Mouse (Mus musculus): Measurements from ENCODE around the gene Grip1. TPM values are rescaled to one million over a fixed set of nuclear protein-coding genes. Genes with fewer than 3 reads are reported as not detected.

Gene Grip1
- polyA plus RNA-seq, 1 experiment from 2014 or later: 0.55 TPM

DNA sequence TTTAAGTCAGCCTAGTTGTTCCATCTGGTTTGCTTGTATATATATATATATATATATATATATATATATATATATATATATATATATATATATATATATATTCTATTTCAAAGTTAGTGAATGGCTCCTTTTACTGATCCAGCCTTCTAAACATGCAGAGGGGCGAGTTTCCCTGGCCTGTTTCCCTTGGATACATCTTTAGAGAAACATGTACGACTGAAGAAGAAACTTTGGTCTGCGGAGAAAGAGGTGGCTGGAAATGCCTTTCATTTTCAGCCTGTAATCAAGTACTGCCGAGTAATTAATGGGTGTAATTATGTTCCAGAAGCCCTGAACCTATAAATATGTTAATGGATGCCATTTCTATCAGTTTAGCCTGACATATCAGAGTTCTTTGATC, 366.8 kb downstream of the Grip1 start:
- no peak overlapping the region for H3K4me3 ChIP-seq (ENCODE audit: low read depth, low read length)
- H3K36me3 ChIP-seq (ENCODE audit: control insufficient read depth, insufficient read depth): no peaks in the 10 kb centered on the region
- H3K27ac ChIP-seq (ENCODE audit: low read length): no peak overlapping the region
- no peak overlapping the region for H3K4me2 ChIP-seq (ENCODE audit: low read depth, low read length)
- no peaks in the 10 kb centered on the region for H3K9me3 ChIP-seq (replicated peaks; ENCODE audit: control insufficient read depth, low read length)
- no peak for ATAC-seq (ENCODE audit: low read depth)
- H3K27me3 ChIP-seq (ENCODE audit: control insufficient read depth, insufficient read depth, low read depth, low read length): no peaks in the 10 kb centered on the region
- H3K9ac ChIP-seq (ENCODE audit: low read depth, low read length): no peak overlapping the region
- H3K4me1 ChIP-seq (ENCODE audit: control insufficient read depth, low read depth, low read length): no peaks in the 10 kb centered on the region
- 53% methylated on average over 4 of the region's 4 CpGs for WGBS (ENCODE audit: insufficient replicate concordance)

DNA sequence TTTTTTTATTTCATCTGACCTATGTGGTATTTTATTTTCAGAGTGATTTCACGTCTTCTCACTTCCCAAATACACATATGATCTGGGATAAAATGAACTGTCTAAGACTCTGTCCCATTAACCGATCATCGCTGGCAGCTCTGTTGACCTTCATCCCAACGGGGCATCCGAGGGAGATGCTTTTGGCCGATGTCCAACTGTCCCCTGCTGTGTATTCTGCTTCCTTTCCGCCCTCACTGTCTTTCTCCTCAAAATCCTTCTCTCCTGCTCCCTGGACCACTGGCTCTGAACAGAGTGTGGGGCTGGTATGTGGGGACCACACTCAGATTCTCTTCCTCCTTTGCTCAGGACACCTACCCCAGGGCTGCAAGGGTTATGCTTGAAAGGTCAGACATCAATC, 370.1 kb downstream of the Grip1 start:
- WGBS (ENCODE audit: insufficient replicate concordance): 61% methylated on average over 7 of the region's 7 CpGs

DNA sequence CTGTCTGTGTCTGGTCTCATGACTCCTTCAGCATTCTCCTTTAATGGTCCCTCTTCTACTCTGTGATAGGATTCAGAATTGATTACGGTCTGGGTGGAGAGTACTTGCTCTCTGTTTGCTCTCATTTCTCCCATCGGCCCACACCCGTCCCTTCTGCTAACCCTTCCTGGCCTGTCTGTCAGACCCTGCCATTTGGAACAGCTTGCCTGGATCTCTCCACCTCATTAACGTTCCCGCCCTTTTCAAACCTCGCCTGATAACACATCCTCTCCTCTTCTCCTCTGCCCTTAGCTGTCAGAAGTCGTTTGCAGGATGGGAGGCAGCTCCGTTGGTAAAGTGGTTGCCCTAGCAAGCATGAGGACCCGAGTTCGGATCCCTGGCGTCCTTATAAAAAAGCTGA, 370.9 kb downstream of the Grip1 start:
- Histone ChIP-seq H3K9me3 (replicated peaks; ENCODE audit: control insufficient read depth, low read length) (no peaks in the 10 kb centered on the region), H3K4me2 (ENCODE audit: low read depth, low read length) (no peak overlapping the region), H3K27ac (ENCODE audit: low read length) (no peak overlapping the region), H3K4me1 (ENCODE audit: control insufficient read depth, low read depth, low read length) (no peaks in the 10 kb centered on the region), H3K4me3 (ENCODE audit: low read depth, low read length) (no peak overlapping the region), H3K36me3 (ENCODE audit: control insufficient read depth, insufficient read depth) (no peaks in the 10 kb centered on the region), H3K27me3 (ENCODE audit: control insufficient read depth, insufficient read depth, low read depth, low read length) (no peaks in the 10 kb centered on the region), H3K9ac (ENCODE audit: low read depth, low read length) (no peak overlapping the region)
- ATAC-seq (ENCODE audit: low read depth): no peak
- 48% methylated on average over 11 of the region's 11 CpGs for WGBS (ENCODE audit: insufficient replicate concordance)

More for the DNA sequence above, 370.1 kb downstream of the Grip1 start:
- no peak overlapping the region for H3K27ac ChIP-seq (ENCODE audit: low read length)
- H3K4me1 ChIP-seq (ENCODE audit: control insufficient read depth, low read depth, low read length): no peaks in the 10 kb centered on the region
- no peak overlapping the region for H3K4me3 ChIP-seq (ENCODE audit: low read depth, low read length)
- no peak for ATAC-seq (ENCODE audit: low read depth)
- no peak overlapping the region for H3K4me2 ChIP-seq (ENCODE audit: low read depth, low read length)
- no peak overlapping the region for H3K9ac ChIP-seq (ENCODE audit: low read depth, low read length)
- no peaks in the 10 kb centered on the region for H3K36me3 ChIP-seq (ENCODE audit: control insufficient read depth, insufficient read depth)
- H3K9me3 ChIP-seq (replicated peaks; ENCODE audit: control insufficient read depth, low read length): no peaks in the 10 kb centered on the region
- no peaks in the 10 kb centered on the region for H3K27me3 ChIP-seq (ENCODE audit: control insufficient read depth, insufficient read depth, low read depth, low read length)

DNA sequence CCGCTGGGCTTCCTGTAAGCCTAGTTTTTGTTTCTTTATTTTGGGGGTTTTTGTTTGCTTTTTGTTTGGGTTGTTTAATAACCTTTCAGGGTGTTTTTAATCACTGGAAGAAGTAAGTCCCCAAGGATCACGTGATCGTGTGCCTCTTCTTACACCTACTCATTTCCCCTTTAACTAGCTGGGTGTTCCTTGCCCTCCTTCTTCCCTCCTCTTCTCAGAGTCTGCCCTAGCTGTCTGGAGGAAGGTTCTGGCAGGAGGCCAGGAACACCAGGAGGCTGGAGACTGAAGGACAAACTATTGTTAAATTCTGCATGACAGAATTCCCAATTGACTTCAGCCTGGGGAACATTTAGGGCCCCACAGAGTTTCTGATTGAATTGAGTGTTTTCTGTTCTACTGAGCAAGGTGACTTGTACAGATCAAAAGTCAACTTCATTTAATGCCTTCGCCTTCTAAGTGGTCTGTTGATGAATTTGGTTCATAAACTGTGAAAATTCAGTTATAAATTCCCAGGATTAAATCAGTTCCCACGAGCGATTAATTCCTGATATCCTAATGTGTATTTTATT, 376.8 kb downstream of the Grip1 start:
- no peaks in the 10 kb centered on the region for H3K4me1 ChIP-seq (ENCODE audit: control insufficient read depth, low read depth, low read length)
- no peaks in the 10 kb centered on the region for H3K9me3 ChIP-seq (replicated peaks; ENCODE audit: control insufficient read depth, low read length)
- ATAC-seq (ENCODE audit: low read depth): no peak
- H3K36me3 ChIP-seq (ENCODE audit: control insufficient read depth, insufficient read depth): no peaks in the 10 kb centered on the region
- H3K4me2 ChIP-seq (ENCODE audit: low read depth, low read length): no peak overlapping the region
- WGBS (ENCODE audit: insufficient replicate concordance): 50% methylated on average over 6 of the region's 6 CpGs
- no peak overlapping the region for H3K4me3 ChIP-seq (ENCODE audit: low read depth, low read length)
- no peaks in the 10 kb centered on the region for H3K27me3 ChIP-seq (ENCODE audit: control insufficient read depth, insufficient read depth, low read depth, low read length)
- H3K9ac ChIP-seq (ENCODE audit: low read depth, low read length): no peak overlapping the region
- no peak overlapping the region for H3K27ac ChIP-seq (ENCODE audit: low read length)

DNA sequence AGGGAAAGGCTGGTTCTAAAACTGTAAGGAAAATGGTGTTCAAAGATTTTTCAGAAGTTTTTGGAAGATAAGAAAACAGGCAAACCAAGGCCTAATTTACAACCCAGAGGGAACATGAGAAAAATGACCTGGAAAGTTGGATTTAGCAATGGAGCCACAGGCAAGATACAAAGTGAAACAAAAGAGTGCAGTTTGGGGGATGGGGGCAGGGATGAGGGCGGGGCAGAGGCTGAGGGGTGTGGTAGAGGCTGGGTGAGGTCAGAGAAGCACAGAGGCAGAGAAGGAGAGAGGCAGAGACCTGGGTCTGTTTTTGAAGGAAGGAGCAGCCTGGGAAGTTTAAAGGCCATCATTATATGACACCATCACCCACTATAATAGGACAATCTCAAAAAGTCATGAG, 377.5 kb downstream of the Grip1 start:
- H3K36me3 ChIP-seq (ENCODE audit: control insufficient read depth, insufficient read depth): no peaks in the 10 kb centered on the region
- 33% methylated on average over 1 of the region's 1 CpGs for WGBS (ENCODE audit: insufficient replicate concordance)

DNA sequence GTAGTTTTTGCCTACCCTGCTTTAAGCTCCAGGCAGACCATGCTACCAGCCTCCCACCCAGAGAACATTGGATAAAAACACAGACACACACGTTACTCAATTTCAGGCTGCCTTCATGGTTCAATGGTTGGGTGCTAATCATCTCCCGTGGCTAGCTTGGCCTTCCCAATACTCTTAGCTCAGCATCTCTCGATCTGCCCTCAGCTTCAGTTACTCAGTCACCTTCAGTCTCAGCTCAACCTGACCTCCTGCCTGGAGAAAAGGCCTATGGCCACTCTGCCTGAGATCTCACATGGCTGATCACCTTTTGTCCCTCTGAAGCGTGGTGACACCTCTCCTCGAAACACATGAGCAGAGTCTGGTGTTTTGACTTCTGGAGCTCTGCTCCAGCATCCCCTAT, 379.7 kb downstream of the Grip1 start:
- Histone ChIP-seq H3K27me3 (ENCODE audit: control insufficient read depth, insufficient read depth, low read depth, low read length) (no peaks in the 10 kb centered on the region), H3K9ac (ENCODE audit: low read depth, low read length) (no peak overlapping the region), H3K9me3 (replicated peaks; ENCODE audit: control insufficient read depth, low read length) (no peaks in the 10 kb centered on the region), H3K4me3 (ENCODE audit: low read depth, low read length) (no peak overlapping the region), H3K36me3 (ENCODE audit: control insufficient read depth, insufficient read depth) (no peaks in the 10 kb centered on the region), H3K4me1 (ENCODE audit: control insufficient read depth, low read depth, low read length) (no peaks in the 10 kb centered on the region), H3K27ac (ENCODE audit: low read length) (no peak overlapping the region), H3K4me2 (ENCODE audit: low read depth, low read length) (no peak overlapping the region)
- ATAC-seq (ENCODE audit: low read depth): no peak
- 68% methylated on average over 5 of the region's 5 CpGs for WGBS (ENCODE audit: insufficient replicate concordance)

More for the DNA sequence above, 377.5 kb downstream of the Grip1 start:
- Histone ChIP-seq H3K27ac (ENCODE audit: low read length) (no peak overlapping the region), H3K4me2 (ENCODE audit: low read depth, low read length) (no peak overlapping the region), H3K27me3 (ENCODE audit: control insufficient read depth, insufficient read depth, low read depth, low read length) (no peaks in the 10 kb centered on the region), H3K9ac (ENCODE audit: low read depth, low read length) (no peak overlapping the region), H3K9me3 (replicated peaks; ENCODE audit: control insufficient read depth, low read length) (no peaks in the 10 kb centered on the region), H3K4me3 (ENCODE audit: low read depth, low read length) (no peak overlapping the region), H3K4me1 (ENCODE audit: control insufficient read depth, low read depth, low read length) (no peaks in the 10 kb centered on the region)
- ATAC-seq (ENCODE audit: low read depth): no peak

DNA sequence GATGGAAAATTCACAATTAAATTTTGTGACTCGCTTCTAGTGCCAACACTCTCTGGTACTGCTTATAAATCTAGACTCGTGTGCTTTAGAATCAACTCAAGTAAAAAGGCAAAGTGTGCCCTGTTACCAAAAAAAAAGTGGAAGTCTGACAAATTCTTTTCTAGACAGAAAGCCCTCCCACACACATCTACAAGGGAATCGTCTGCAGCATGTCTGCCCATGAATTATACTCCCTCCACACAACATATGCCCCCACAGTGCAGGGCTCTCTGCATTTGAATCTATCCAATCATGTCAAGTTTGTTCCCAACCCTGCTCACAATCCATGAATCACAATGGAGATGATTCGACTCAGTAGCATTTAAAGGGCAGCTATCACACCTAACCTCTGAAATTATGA, 380.5 kb downstream of the Grip1 start:
- no peaks in the 10 kb centered on the region for H3K36me3 ChIP-seq (ENCODE audit: control insufficient read depth, insufficient read depth)
- no peaks in the 10 kb centered on the region for H3K27me3 ChIP-seq (ENCODE audit: control insufficient read depth, insufficient read depth, low read depth, low read length)
- no peak overlapping the region for H3K4me3 ChIP-seq (ENCODE audit: low read depth, low read length)
- WGBS (ENCODE audit: insufficient replicate concordance): 43% methylated on average over 4 of the region's 4 CpGs
- H3K9me3 ChIP-seq (replicated peaks; ENCODE audit: control insufficient read depth, low read length): no peaks in the 10 kb centered on the region
- H3K27ac ChIP-seq (ENCODE audit: low read length): no peak overlapping the region
- no peak overlapping the region for H3K9ac ChIP-seq (ENCODE audit: low read depth, low read length)
- ATAC-seq (ENCODE audit: low read depth): no peak
- no peaks in the 10 kb centered on the region for H3K4me1 ChIP-seq (ENCODE audit: control insufficient read depth, low read depth, low read length)
- no peak overlapping the region for H3K4me2 ChIP-seq (ENCODE audit: low read depth, low read length)

DNA sequence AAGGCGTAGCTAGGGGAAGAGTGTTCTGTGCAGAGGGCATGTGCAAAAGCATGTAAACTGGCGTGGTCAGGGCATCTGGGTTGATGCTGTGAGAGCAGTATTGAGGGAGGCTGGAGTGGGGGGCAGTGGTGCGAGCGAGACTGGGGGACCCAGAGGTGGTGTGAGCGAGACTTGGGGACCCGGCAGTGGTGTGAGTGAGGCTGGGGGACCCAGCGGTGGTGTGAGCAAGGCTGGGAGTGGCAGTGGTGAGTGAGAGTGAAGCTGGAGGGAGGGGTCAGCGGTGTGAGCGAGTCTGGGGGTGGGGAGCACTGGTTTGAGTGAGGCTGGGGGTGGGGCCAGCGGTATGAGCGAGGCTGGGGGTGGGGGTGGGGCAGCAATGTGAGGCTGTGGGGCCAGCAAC, 386.0 kb downstream of the Grip1 start:
- Histone ChIP-seq H3K36me3 (ENCODE audit: control insufficient read depth, insufficient read depth) (no peaks in the 10 kb centered on the region), H3K4me1 (ENCODE audit: control insufficient read depth, low read depth, low read length) (no peaks in the 10 kb centered on the region), H3K9me3 (replicated peaks; ENCODE audit: control insufficient read depth, low read length) (no peaks in the 10 kb centered on the region), H3K9ac (ENCODE audit: low read depth, low read length) (no peak overlapping the region), H3K4me2 (ENCODE audit: low read depth, low read length) (no peak overlapping the region), H3K27me3 (ENCODE audit: control insufficient read depth, insufficient read depth, low read depth, low read length) (no peaks in the 10 kb centered on the region), H3K27ac (ENCODE audit: low read length) (no peak overlapping the region), H3K4me3 (ENCODE audit: low read depth, low read length) (no peak overlapping the region)
- 72% methylated on average over 10 of the region's 11 CpGs for WGBS (ENCODE audit: insufficient replicate concordance)
- no peak for ATAC-seq (ENCODE audit: low read depth)

DNA sequence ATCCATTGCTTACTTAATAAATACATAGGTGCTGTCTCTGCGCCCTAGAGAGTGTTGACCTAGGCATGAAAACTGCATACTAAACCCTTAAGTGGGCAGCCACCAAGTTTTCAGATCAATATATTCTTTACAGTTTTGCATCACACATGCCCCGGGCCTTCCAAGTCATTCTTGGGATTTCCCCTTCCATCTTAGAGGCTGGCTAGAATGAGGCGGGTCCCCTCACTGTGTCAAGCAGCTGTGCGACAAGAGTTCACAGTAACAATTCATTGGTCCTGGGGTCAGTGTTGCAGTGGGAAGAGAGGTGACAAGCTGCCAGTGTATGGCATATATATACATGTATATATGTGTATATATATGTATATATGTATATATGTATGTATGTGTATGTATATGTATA, 388.4 kb downstream of the Grip1 start:
- Histone ChIP-seq H3K27ac (ENCODE audit: low read length) (no peak overlapping the region), H3K4me1 (ENCODE audit: control insufficient read depth, low read depth, low read length) (no peaks in the 10 kb centered on the region), H3K4me2 (ENCODE audit: low read depth, low read length) (no peak overlapping the region), H3K27me3 (ENCODE audit: control insufficient read depth, insufficient read depth, low read depth, low read length) (no peaks in the 10 kb centered on the region), H3K9me3 (replicated peaks; ENCODE audit: control insufficient read depth, low read length) (no peaks in the 10 kb centered on the region), H3K36me3 (ENCODE audit: control insufficient read depth, insufficient read depth) (no peaks in the 10 kb centered on the region), H3K9ac (ENCODE audit: low read depth, low read length) (no peak overlapping the region), H3K4me3 (ENCODE audit: low read depth, low read length) (no peak overlapping the region)
- WGBS (ENCODE audit: insufficient replicate concordance): 58% methylated on average over 4 of the region's 4 CpGs
- ATAC-seq (ENCODE audit: low read depth): no peak

Data from liver, embryonic 16.5 days (tissue).